Mouse (Mus musculus): ENCODE measurements around the gene Adipoq. TPM values are rescaled to one million over a fixed set of nuclear protein-coding genes. Genes with fewer than 3 reads are reported as not detected.

Gene Adipoq
- total and polyA plus RNA-seq, 2 experiments, result 1.2 TPM; not detected in 1

- H3K79me2 ChIP-seq (ENCODE audit: control insufficient read depth, insufficient read depth, low read length), result no peaks in the 10 kb centered on the region
- TF ChIP-seq POLR2A (IDR thresholded peaks at IDR 0.05; ENCODE audit: extremely low read depth, insufficient read depth, low read length), result no peak
- no peak for TF ChIP-seq CTCF (IDR thresholded peaks at IDR 0.05; ENCODE audit: low read depth, low read length)
- no peaks in the 10 kb centered on the region for H3K27me3 ChIP-seq (ENCODE audit: control insufficient read depth, insufficient read depth, low read length)
- WGBS, result 74% methylated on average over 4 of the region's 4 CpGs
- H3K36me3 ChIP-seq (ENCODE audit: control insufficient read depth, insufficient read depth, low read length), result no peaks in the 10 kb centered on the region
- H3K4me3 ChIP-seq (ENCODE audit: insufficient read depth, low read depth, low read length), result no peak overlapping the region
- no peak overlapping the region for H3K9ac ChIP-seq (ENCODE audit: low read depth, low read length)
- no peak overlapping the region for H3K27ac ChIP-seq (replicated peaks; ENCODE audit: insufficient read depth, low read depth, low read length)
- DNase-seq (ENCODE audit: extremely low read depth, low read depth, low spot score), result no peak
- H3K4me1 ChIP-seq (ENCODE audit: control insufficient read depth, insufficient read depth, low read length), result peaks cover 7% of the 10 kb centered on the region; the same call in 1 of the 2 replicates
Observed at GRCm38 (mm10) chr16:23181054-23181453, 34.7 kb downstream of the Adipoq start.

GRCm38 (mm10) chr16:23181487-23181886 is 35.2 kb downstream of the Adipoq start:
- H3K79me2 ChIP-seq (ENCODE audit: control insufficient read depth, insufficient read depth, low read length), result no peaks in the 10 kb centered on the region
- no peak overlapping the region for H3K4me3 ChIP-seq (ENCODE audit: insufficient read depth, low read depth, low read length)
- 77% methylated on average over 3 of the region's 3 CpGs for WGBS
- no peak for TF ChIP-seq POLR2A (IDR thresholded peaks at IDR 0.05; ENCODE audit: extremely low read depth, insufficient read depth, low read length)
- no peak for TF ChIP-seq CTCF (IDR thresholded peaks at IDR 0.05; ENCODE audit: low read depth, low read length)
- no peaks in the 10 kb centered on the region for H3K36me3 ChIP-seq (ENCODE audit: control insufficient read depth, insufficient read depth, low read length)
- H3K27me3 ChIP-seq (ENCODE audit: control insufficient read depth, insufficient read depth, low read length), result no peaks in the 10 kb centered on the region
- H3K9ac ChIP-seq (ENCODE audit: low read depth, low read length), result no peak overlapping the region
- no peak overlapping the region for H3K27ac ChIP-seq (replicated peaks; ENCODE audit: insufficient read depth, low read depth, low read length)
- H3K4me1 ChIP-seq (ENCODE audit: control insufficient read depth, insufficient read depth, low read length), result peaks cover 7% of the 10 kb centered on the region; the same call in 1 of the 2 replicates
- no peak for DNase-seq (ENCODE audit: extremely low read depth, low read depth, low spot score)

- Histone ChIP-seq H3K27ac (replicated peaks; ENCODE audit: insufficient read depth, low read depth, low read length) (no peak overlapping the region), H3K4me1 (ENCODE audit: control insufficient read depth, insufficient read depth, low read length) (peaks cover 10% of the 10 kb centered on the region), H3K27me3 (ENCODE audit: control insufficient read depth, insufficient read depth, low read length) (no peaks in the 10 kb centered on the region), H3K4me3 (ENCODE audit: insufficient read depth, low read depth, low read length) (no peak overlapping the region), H3K9ac (ENCODE audit: low read depth, low read length) (no peak overlapping the region), H3K36me3 (ENCODE audit: control insufficient read depth, insufficient read depth, low read length) (no peaks in the 10 kb centered on the region), H3K79me2 (ENCODE audit: control insufficient read depth, insufficient read depth, low read length) (no peaks in the 10 kb centered on the region)
- no peak for DNase-seq (ENCODE audit: extremely low read depth, low read depth, low spot score)
- WGBS, result 75% methylated on average over 1 of the region's 1 CpGs
- no peak for TF ChIP-seq CTCF (IDR thresholded peaks at IDR 0.05; ENCODE audit: low read depth, low read length)
- TF ChIP-seq POLR2A (IDR thresholded peaks at IDR 0.05; ENCODE audit: extremely low read depth, insufficient read depth, low read length), result no peak
Observed at GRCm38 (mm10) chr16:23181942-23182597, 35.7 kb downstream of the Adipoq start.

GRCm38 (mm10) chr16:23185824-23186223 is 39.5 kb downstream of the Adipoq start:
- H3K4me1 ChIP-seq (ENCODE audit: control insufficient read depth, insufficient read depth, low read length), result peaks cover 16% of the 10 kb centered on the region
- DNase-seq (ENCODE audit: extremely low read depth, low read depth, low spot score), result no peak
- 95% methylated on average over 2 of the region's 2 CpGs for WGBS
- no peaks in the 10 kb centered on the region for H3K36me3 ChIP-seq (ENCODE audit: control insufficient read depth, insufficient read depth, low read length)
- no peak overlapping the region for H3K27ac ChIP-seq (replicated peaks; ENCODE audit: insufficient read depth, low read depth, low read length)
- no peaks in the 10 kb centered on the region for H3K79me2 ChIP-seq (ENCODE audit: control insufficient read depth, insufficient read depth, low read length)
- TF ChIP-seq CTCF (IDR thresholded peaks at IDR 0.05; ENCODE audit: low read depth, low read length), result no peak
- TF ChIP-seq POLR2A (IDR thresholded peaks at IDR 0.05; ENCODE audit: extremely low read depth, insufficient read depth, low read length), result no peak
- no peak overlapping the region for H3K9ac ChIP-seq (ENCODE audit: low read depth, low read length)
- no peaks in the 10 kb centered on the region for H3K27me3 ChIP-seq (ENCODE audit: control insufficient read depth, insufficient read depth, low read length)
- H3K4me3 ChIP-seq (ENCODE audit: insufficient read depth, low read depth, low read length), result no peak overlapping the region

GRCm38 (mm10) chr16:23186418-23186817 is 40.1 kb downstream of the Adipoq start:
- WGBS, result 17% methylated on average over 4 of the region's 4 CpGs

GRCm38 (mm10) chr16:23187983-23188382 is 41.6 kb downstream of the Adipoq start:
- no peaks in the 10 kb centered on the region for H3K27me3 ChIP-seq (ENCODE audit: control insufficient read depth, insufficient read depth, low read length)
- H3K9ac ChIP-seq (ENCODE audit: low read depth, low read length), result no peak overlapping the region
- peak; percentile 84 for DNase-seq (ENCODE audit: extremely low read depth, low read depth, low spot score)
- 64% methylated on average over 7 of the region's 7 CpGs for WGBS
- peak overlapping the region; percentile 85 for H3K27ac ChIP-seq (replicated peaks; ENCODE audit: insufficient read depth, low read depth, low read length)
- H3K4me1 ChIP-seq (ENCODE audit: control insufficient read depth, insufficient read depth, low read length), result peaks cover 16% of the 10 kb centered on the region
- H3K79me2 ChIP-seq (ENCODE audit: control insufficient read depth, insufficient read depth, low read length), result no peaks in the 10 kb centered on the region
- H3K4me3 ChIP-seq (ENCODE audit: insufficient read depth, low read depth, low read length), result no peak overlapping the region
- H3K36me3 ChIP-seq (ENCODE audit: control insufficient read depth, insufficient read depth, low read length), result no peaks in the 10 kb centered on the region
- TF ChIP-seq POLR2A (IDR thresholded peaks at IDR 0.05; ENCODE audit: extremely low read depth, insufficient read depth, low read length) (no peak), CTCF (IDR thresholded peaks at IDR 0.05; ENCODE audit: low read depth, low read length) (no peak)

More at GRCm38 (mm10) chr16:23186418-23186817, 40.1 kb downstream of the Adipoq start:
- H3K4me1 ChIP-seq (ENCODE audit: control insufficient read depth, insufficient read depth, low read length), result peaks cover 16% of the 10 kb centered on the region
- H3K79me2 ChIP-seq (ENCODE audit: control insufficient read depth, insufficient read depth, low read length), result no peaks in the 10 kb centered on the region
- H3K27me3 ChIP-seq (ENCODE audit: control insufficient read depth, insufficient read depth, low read length), result no peaks in the 10 kb centered on the region
- H3K27ac ChIP-seq (replicated peaks; ENCODE audit: insufficient read depth, low read depth, low read length), result no peak overlapping the region
- no peak overlapping the region for H3K9ac ChIP-seq (ENCODE audit: low read depth, low read length)
- peak; percentile 60 for DNase-seq (ENCODE audit: extremely low read depth, low read depth, low spot score)
- no peak for TF ChIP-seq POLR2A (IDR thresholded peaks at IDR 0.05; ENCODE audit: extremely low read depth, insufficient read depth, low read length)
- no peak overlapping the region for H3K4me3 ChIP-seq (ENCODE audit: insufficient read depth, low read depth, low read length)
- H3K36me3 ChIP-seq (ENCODE audit: control insufficient read depth, insufficient read depth, low read length), result no peaks in the 10 kb centered on the region
